Mouse (Mus musculus) frontal cortex, postnatal 10 days (tissue): ENCODE measurements around the gene Arl6ip1.

Experiments
- DNase-seq, 2 experiments: peaks; one replicate each; pipeline ENCODE4 v3.0.0; 2022; ENCODE audit warnings: low spot score in 2 of 2, mixed read lengths in 1 of 2

Arl6ip1 gene

GRCm38 (mm10) chr7:118116787-118117538 is 12.5 kb downstream of the Arl6ip1 start:
- no peak for DNase-seq

GRCm38 (mm10) chr7:118115877-118116568 is 13.4 kb downstream of the Arl6ip1 start, which contains the start of gene Rps15a:
Gene Rps15a (minus strand): TSS chr7:118116188.
- peak; percentile 87 to 91 for DNase-seq

GRCm38 (mm10) chr7:118115533-118115876 is 14.0 kb downstream of the Arl6ip1 start:
- DNase-seq = no peak

- DNase-seq = no peak
Observed at GRCm38 (mm10) chr7:118113541-118114297, 15.7 kb downstream of the Arl6ip1 start.

- no peak for DNase-seq
Observed at GRCm38 (mm10) chr7:118111128-118111527, 18.3 kb downstream of the Arl6ip1 start.

GRCm38 (mm10) chr7:118107671-118108070 is 21.8 kb downstream of the Arl6ip1 start:
- no peak for DNase-seq

- no peak for DNase-seq
Observed at GRCm38 (mm10) chr7:118104458-118105052, 24.9 kb downstream of the Arl6ip1 start.

- no peak for DNase-seq
Observed at GRCm38 (mm10) chr7:118103462-118104379, 25.7 kb downstream of the Arl6ip1 start.

- DNase-seq = no peak
Observed at GRCm38 (mm10) chr7:118102678-118103461, 26.6 kb downstream of the Arl6ip1 start.

- DNase-seq = peak in 1 of 2 experiments; percentile 37
Observed at GRCm38 (mm10) chr7:118102231-118102630, 27.2 kb downstream of the Arl6ip1 start.

- DNase-seq = no peak
Observed at GRCm38 (mm10) chr7:118097615-118098014, 31.8 kb downstream of the Arl6ip1 start.

GRCm38 (mm10) chr7:118079987-118080386 is 49.5 kb downstream of the Arl6ip1 start:
- no peak for DNase-seq

GRCm38 (mm10) chr7:118079097-118079496 is 50.4 kb downstream of the Arl6ip1 start:
- no peak for DNase-seq
